ENCODE assay signal across 8 mouse cellular contexts in genomic region chr15:78948152-78948725, GRCm38 (mm10). TPM values are rescaled to one million over a fixed set of nuclear protein-coding genes. Genes with fewer than 3 reads are reported as not detected.
DNase-seq lines count a peak whose midpoint lies in the region; ATAC-seq and TF ChIP-seq lines count a peak whose summit lies in the region.

No protein-coding gene starts in this region.

- no peak overlapping the region for H3K27ac ChIP-seq in layer of hippocampus, adult 2 months
- H3K27ac ChIP-seq in forebrain, embryonic 10.5 days, result peak overlapping the region; percentile 89
- peak overlapping the region; percentile 75 for H3K27ac ChIP-seq in limb, embryonic 12.5 days

- H3K27me3 ChIP-seq in forebrain, embryonic 10.5 days (ENCODE audit: poor library complexity, severe bottlenecking), result peaks cover 14% of the 10 kb centered on the region
- H3K27me3 ChIP-seq in limb, embryonic 12.5 days, result no peaks in the 10 kb centered on the region

- peak overlapping the region; percentile 55 for H3K4me3 ChIP-seq in layer of hippocampus, adult 2 months
- H3K4me3 ChIP-seq in forebrain, embryonic 10.5 days, result peak overlapping the region; percentile 65
- H3K4me3 ChIP-seq in limb, embryonic 12.5 days (replicated peaks), result peak overlapping the region; percentile 55

- H3K36me3 ChIP-seq in forebrain, embryonic 10.5 days (replicated peaks), result peaks cover 29% of the 10 kb centered on the region
- H3K36me3 ChIP-seq in limb, embryonic 12.5 days, result peaks cover 24% of the 10 kb centered on the region

- H3K9ac ChIP-seq in limb, embryonic 12.5 days (replicated peaks), result peak overlapping the region; percentile 71

- ATAC-seq in limb, embryonic 12.5 days (ENCODE audit: insufficient number of reproducible peaks, insufficient read depth, low FRiP score, low TSS enrichment, low read depth), result 0 out of 2 replicates have a peak, but pooled peaks have one; percentile 4

- H3K9me3 ChIP-seq in forebrain, embryonic 10.5 days, result no peaks in the 10 kb centered on the region
- H3K9me3 ChIP-seq in limb, embryonic 12.5 days, result no peaks in the 10 kb centered on the region

- TF ChIP-seq CTCF in layer of hippocampus, adult 2 months (conservative IDR thresholded peaks at IDR 0.05), result no peak

- peak overlapping the region; percentile 73 for H3K4me2 ChIP-seq in limb, embryonic 12.5 days

- DNase-seq in layer of hippocampus, adult 2 months (ENCODE audit: low spot score in 2 of 2), result no peak
- DNase-seq in layer of hippocampus, postnatal 36 days, result no peak
- no peak for DNase-seq in forebrain, embryonic 10.5 days (ENCODE audit: extremely low spot score, low spot score)
- DNase-seq in retina, embryonic 14.5 days (ENCODE audit: low spot score), result peak; percentile 32
- no peak for DNase-seq in ovary, postnatal 14 days (ENCODE audit: low spot score)
- DNase-seq in adrenal gland, postnatal 10 days, result no peak
- no peak for DNase-seq in kidney, adult 9 months

- H3K4me1 ChIP-seq in forebrain, embryonic 10.5 days, result peaks cover 33% of the 10 kb centered on the region
- H3K4me1 ChIP-seq in limb, embryonic 12.5 days (replicated peaks), result peaks cover 20% of the 10 kb centered on the region

- 3% methylated on average over 11 of the region's 11 CpGs for WGBS in forebrain, embryonic 10.5 days
- WGBS in limb, embryonic 12.5 days, result 5% methylated on average over 11 of the region's 11 CpGs

RNA-seq across cellular contexts. Expression of gene Triobp, which starts 0.7 kb away (rescaled TPM):
- 10 to 100 TPM; 10.0 to 13.4 TPM for total RNA-seq in layer of hippocampus, adult 2 months (2021)
- total RNA-seq in layer of hippocampus, postnatal 36 days (2021), result 10 to 100 TPM in 1 of 2 experiments, 1 to 10 TPM in 1; 7.7 to 12.7 TPM
- polyA plus RNA-seq in forebrain, embryonic 10.5 days (2016; fragmentation: Nextera tagmentation; extraction: Ambion mirVana), result 39.7 and 41.6 TPM in 2 replicates
- polyA plus RNA-seq in limb, embryonic 12.5 days (2016; fragmentation: Nextera tagmentation; extraction: Ambion mirVana), result 37.9 and 42.2 TPM in 2 replicates
- 10 to 100 TPM; 87.8 to 88.2 TPM for total RNA-seq in adrenal gland, postnatal 10 days (2021)

RNA-seq across cellular contexts. Expression of gene Nol12, which starts 13.5 kb away (rescaled TPM):
- 10 to 100 TPM; 41.4 to 41.8 TPM for total RNA-seq in layer of hippocampus, adult 2 months (2021)
- total RNA-seq in layer of hippocampus, postnatal 36 days (2021), result 10 to 100 TPM; 36.7 to 39.5 TPM
- 63.6 and 69.9 TPM in 2 replicates for polyA plus RNA-seq in forebrain, embryonic 10.5 days (2016; fragmentation: Nextera tagmentation; extraction: Ambion mirVana)
- polyA plus RNA-seq in limb, embryonic 12.5 days (2016; fragmentation: Nextera tagmentation; extraction: Ambion mirVana), result 61.1 and 61.6 TPM in 2 replicates
- 10 to 100 TPM; 34.4 to 35.2 TPM for total RNA-seq in adrenal gland, postnatal 10 days (2021)

RNA-seq across cellular contexts. Expression of gene Lgals1, which starts 21.7 kb away (rescaled TPM):
- 10 to 100 TPM; 18.9 to 20.2 TPM for total RNA-seq in layer of hippocampus, adult 2 months (2021)
- 10 to 100 TPM; 18.2 to 19.2 TPM for total RNA-seq in layer of hippocampus, postnatal 36 days (2021)
- 200 and 217 TPM in 2 replicates for polyA plus RNA-seq in forebrain, embryonic 10.5 days (2016; fragmentation: Nextera tagmentation; extraction: Ambion mirVana)
- 922 and 966 TPM in 2 replicates for polyA plus RNA-seq in limb, embryonic 12.5 days (2016; fragmentation: Nextera tagmentation; extraction: Ambion mirVana)
- 100 to 1,000 TPM; 601 to 606 TPM for total RNA-seq in adrenal gland, postnatal 10 days (2021)

RNA-seq across cellular contexts. Expression of gene Pdxp, which starts 34.5 kb away (rescaled TPM):
- total RNA-seq in layer of hippocampus, adult 2 months (2021), result 100 to 1,000 TPM; 162 to 172 TPM
- total RNA-seq in layer of hippocampus, postnatal 36 days (2021), result 100 to 1,000 TPM; 171 to 176 TPM
- 26.1 and 26.9 TPM in 2 replicates for polyA plus RNA-seq in forebrain, embryonic 10.5 days (2016; fragmentation: Nextera tagmentation; extraction: Ambion mirVana)
- 36.5 and 36.8 TPM in 2 replicates for polyA plus RNA-seq in limb, embryonic 12.5 days (2016; fragmentation: Nextera tagmentation; extraction: Ambion mirVana)
- 1 to 10 TPM; 5.2 to 6.1 TPM for total RNA-seq in adrenal gland, postnatal 10 days (2021)

RNA-seq across cellular contexts. Expression of gene Sh3bp1, which starts 48.7 kb away (rescaled TPM):
- 10 to 100 TPM; 27.7 to 41.8 TPM for total RNA-seq in layer of hippocampus, adult 2 months (2021)
- total RNA-seq in layer of hippocampus, postnatal 36 days (2021), result 10 to 100 TPM; 32.0 to 33.3 TPM
- 21.0 and 21.5 TPM in 2 replicates for polyA plus RNA-seq in forebrain, embryonic 10.5 days (2016; fragmentation: Nextera tagmentation; extraction: Ambion mirVana)
- 37.0 and 40.3 TPM in 2 replicates for polyA plus RNA-seq in limb, embryonic 12.5 days (2016; fragmentation: Nextera tagmentation; extraction: Ambion mirVana)
- total RNA-seq in adrenal gland, postnatal 10 days (2021), result 10 to 100 TPM; 11.7 to 17.1 TPM

Comparison
In these comparisons a context has a peak if more than half of its experiments do, and no peak if none do; other contexts are left out.
1. RNA of gene Triobp, which starts 0.7 kb away (total RNA-seq): 87.8 to 88.2 TPM in adrenal gland, postnatal 10 days; 10.0 to 13.4 TPM in layer of hippocampus, adult 2 months and 7.7 to 12.7 TPM in layer of hippocampus, postnatal 36 days; every median in the first group is over 4 times any median in the second.
2. RNA of gene Lgals1, which starts 21.7 kb away (total RNA-seq): 601 to 606 TPM in adrenal gland, postnatal 10 days; 18.9 to 20.2 TPM in layer of hippocampus, adult 2 months and 18.2 to 19.2 TPM in layer of hippocampus, postnatal 36 days; every median in the first group is over 10 times any median in the second.
3. Peak in every context shown above with its lines, with median percentiles within 50 percentile points of each other: H3K4me3 ChIP-seq.